Mouse (Mus musculus): Measurements from ENCODE around the gene Slc1a3.

Gene Slc1a3

GRCm38 (mm10) chr15:8710146-8711006 lies at the start of gene Slc1a3:
Gene Slc1a3 (minus strand): TSS chr15:8710764.
- DNase-seq, result peak; percentile 25

- DNase-seq, result no peak
Measured at GRCm38 (mm10) chr15:8759026-8759425, 48.5 kb upstream of the Slc1a3 start.

GRCm38 (mm10) chr15:8756441-8756840 lies 45.9 kb upstream of the Slc1a3 start:
- DNase-seq, result no peak

DNA sequence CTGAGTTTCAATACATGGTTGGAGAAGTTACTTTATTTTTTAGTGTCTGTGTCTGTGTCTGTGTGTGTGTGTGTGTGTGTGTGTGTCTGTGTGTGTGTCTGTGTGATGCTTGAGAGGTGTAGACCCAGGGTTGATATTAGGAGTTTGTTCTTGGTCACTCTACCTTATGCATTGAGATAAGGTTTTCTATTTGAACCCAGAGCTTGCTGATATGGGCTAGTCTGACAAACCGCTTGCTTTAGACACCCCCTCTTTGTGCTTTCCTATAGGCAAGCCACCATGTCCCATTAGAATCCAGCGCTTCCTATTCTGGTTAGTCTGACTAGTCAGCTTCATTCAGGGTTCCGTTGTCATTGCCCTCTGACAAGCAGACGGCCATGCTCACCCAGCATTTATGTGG lies 39.2 kb upstream of the Slc1a3 start:
- no peak for DNase-seq

- DNase-seq, result no peak
Measured at GRCm38 (mm10) chr15:8748771-8749170, 38.2 kb upstream of the Slc1a3 start.

DNA sequence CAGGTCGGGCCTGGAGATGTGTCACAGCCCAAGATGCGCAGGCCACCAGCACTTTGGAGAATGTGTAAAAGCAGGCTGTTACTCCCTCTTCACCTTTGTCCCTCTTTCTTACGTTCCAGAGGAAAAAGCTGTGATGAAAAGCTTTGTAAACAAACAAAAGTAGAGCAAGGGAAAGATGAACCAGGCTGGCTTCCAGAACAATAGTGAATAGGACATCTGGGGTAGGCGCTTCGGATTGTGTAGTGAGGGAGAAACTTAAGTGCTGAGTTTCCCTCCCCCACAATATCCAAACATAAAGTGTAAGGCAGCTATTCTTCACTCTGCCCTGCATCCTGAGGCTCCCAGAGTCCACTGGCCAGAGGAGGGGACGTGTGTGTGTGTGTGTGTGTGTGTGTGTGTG lies 31.0 kb upstream of the Slc1a3 start:
- no peak for DNase-seq

- DNase-seq, result no peak
Measured at GRCm38 (mm10) chr15:8740724-8741123, 30.2 kb upstream of the Slc1a3 start.

DNA sequence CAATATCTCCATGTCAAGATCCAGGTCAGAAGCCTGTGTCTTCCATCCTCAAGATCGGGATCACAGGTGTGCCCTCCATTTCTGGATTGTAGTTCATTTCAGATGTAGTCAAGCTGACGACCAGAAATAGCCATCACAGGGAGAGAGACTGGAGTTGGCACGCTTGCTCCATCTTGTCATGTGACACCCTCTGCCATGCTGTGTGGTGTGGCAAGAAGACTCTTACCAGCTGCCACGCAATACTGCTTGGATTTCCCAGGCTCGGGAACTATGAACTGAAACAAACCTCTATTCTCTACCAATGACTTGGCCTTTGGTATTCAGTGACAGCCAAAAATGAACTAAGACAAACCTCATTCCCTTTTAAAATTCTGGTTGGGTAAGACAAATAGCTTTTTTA lies 27.6 kb upstream of the Slc1a3 start:
- no peak for DNase-seq

DNA sequence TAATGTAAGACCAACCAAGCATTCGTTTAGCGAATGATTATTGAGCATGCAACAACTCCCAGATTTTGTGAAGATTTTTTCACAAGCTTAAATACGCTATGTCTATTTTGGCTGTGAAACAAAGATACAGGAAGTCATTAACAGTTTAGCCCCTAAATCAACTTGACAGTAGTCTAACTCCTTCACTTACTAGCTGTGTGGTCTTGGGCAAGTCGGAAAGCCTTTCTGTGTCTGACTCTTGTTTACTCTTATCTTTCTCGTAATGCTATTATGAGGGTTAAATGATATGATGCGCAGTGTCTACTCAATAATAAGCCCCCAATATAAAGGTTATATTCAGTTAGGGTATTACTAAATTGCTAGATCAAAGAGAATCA lies 23.8 kb upstream of the Slc1a3 start:
- DNase-seq, result no peak

DNA sequence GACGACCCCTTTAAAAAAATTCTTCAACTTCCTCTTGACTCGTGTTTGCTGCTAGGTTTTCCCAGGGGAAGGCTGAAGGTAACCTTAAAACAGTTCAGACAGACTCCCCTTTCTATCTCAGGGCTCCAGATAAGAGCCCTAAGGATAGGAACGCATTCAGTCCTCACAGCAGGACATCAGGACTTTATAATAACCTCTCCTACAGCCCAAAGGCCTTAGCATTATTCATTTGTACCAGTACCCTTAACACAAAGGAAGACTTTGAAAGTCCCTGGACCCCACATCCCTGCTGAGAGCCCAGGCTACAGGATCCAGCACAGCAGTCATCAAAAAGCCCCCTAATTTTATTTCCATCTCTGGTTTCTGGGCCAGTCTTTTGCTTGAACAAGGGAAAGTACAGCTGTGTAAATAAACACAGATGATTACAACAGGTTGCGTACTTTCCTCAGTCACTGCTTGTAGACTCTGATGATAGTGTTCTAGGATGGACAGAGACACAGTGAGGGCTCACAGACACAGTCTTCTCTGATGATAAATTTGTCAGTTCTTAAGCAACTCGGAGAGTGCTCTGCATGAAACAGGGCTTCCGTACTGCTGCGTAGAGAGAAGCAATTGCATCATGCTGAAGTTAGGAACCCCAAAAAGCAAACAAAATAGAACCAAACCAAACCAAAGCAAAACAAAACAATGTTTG lies 23.3 kb upstream of the Slc1a3 start:
- DNase-seq, result no peak

DNA sequence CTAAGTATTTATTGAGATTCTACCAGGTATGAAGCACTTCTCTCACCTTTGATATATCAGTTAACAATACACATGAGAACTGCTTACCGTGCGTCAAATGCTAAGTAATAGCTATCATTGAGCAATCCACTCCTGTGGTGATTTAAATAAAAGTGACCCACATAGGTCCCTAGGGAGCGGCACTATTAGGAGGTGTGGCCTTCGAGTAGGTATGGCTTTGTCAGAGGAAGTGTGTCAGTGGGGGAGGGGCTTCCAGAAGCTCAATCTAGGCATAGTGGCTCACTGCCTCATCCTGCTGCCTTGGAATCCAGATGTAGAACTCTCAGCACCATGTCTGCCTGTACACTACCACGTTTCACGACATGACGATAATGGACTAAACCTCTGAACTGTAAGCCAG lies 18.3 kb upstream of the Slc1a3 start:
- DNase-seq, result no peak

- DNase-seq, result no peak
Measured at GRCm38 (mm10) chr15:8722386-8723100, 12.0 kb upstream of the Slc1a3 start.

DNA sequence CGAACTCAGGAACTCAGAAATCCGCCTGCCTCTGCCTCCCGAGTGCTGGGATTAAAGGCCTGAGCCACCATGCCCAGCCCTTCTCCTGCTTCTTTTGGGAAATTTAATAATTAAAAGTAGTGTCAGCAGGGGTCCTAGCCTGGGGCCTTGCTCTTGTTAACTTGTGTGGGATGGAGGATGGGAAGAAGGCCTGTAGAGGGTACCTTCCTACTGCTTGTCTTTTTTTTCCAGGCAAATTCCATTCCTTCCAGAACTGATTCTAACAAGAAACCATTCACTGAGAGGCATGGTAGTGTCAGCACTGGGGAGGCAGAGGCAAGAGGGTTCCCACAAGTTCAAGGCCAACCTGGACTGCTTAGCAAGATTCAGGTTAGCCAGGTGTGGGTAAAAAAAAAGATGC lies 11.2 kb upstream of the Slc1a3 start:
- no peak for DNase-seq

- no peak for DNase-seq
Measured at GRCm38 (mm10) chr15:8721005-8721404, 10.4 kb upstream of the Slc1a3 start.

DNA sequence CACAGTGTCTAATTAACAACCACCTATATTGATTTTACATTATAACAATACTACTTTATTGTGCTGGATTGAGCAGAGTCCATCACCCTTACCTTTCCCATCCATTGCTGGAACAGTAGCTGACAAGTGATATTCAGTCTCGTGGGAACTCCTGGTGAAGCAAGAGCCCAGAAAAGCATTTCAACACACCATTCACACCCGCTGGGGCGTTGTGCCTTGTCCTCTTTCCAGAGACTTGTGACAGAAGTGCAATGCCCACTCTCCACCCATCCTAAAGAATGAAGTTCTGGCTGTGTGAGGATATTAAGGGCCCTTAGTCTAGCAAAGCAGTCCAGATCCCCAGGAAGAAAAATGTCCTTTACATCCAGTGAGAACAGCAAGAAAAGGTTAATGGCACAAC lies 7.9 kb upstream of the Slc1a3 start:
- no peak for DNase-seq

- no peak for DNase-seq
Measured at GRCm38 (mm10) chr15:8717021-8717571, 6.5 kb upstream of the Slc1a3 start.

- no peak for DNase-seq
Measured at GRCm38 (mm10) chr15:8716330-8716964, 5.9 kb upstream of the Slc1a3 start.

GRCm38 (mm10) chr15:8715666-8716065 lies 5.1 kb upstream of the Slc1a3 start:
- no peak for DNase-seq

DNA sequence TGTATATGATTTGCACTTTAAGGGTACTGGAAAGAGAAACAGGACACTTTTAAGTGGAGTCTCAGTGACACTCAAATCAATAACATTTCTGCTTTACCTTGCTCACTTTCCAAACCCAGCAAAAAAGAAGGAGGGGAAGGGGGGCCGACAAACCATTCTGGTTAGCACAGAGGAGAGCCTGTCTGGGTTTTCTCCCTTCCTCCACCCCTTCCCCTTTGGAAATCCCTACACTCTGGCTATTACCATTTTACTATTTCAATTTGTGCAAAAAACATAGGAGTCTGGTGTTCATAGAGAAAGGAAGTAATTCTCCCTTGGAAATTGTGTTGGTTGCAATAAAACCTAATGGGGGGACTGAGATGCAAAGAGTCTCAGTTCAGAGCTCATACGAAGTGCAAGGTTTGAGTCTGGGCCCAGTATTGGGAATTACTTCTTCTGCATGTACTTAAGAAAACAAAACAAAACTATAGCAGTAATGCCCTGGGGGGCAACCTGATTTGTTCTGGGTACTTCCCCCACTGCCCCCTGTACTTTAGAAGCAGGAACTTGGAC lies 1.9 kb upstream of the Slc1a3 start:
- DNase-seq, result no peak

GRCm38 (mm10) chr15:8711630-8712310 lies 1.2 kb upstream of the Slc1a3 start:
- no peak for DNase-seq

DNA sequence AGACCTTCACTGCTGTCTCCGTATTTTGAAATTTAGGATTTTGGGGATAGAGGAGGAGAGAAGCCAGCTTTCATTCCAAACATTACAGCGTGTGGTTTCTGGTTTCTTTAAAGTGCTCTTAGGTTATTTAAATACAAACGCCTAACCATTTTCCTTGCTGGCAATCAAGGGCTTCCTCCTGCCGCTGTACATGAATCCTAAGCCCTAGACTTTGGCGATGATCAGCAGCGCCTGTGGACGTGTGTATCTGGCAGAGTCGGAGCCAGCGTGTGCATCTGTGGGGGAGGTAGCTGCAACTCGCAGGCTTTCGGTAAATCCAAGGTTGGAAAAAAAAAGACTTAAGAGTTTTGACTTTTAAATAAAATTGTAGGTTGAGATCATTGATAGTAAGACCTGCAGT lies 986 bp downstream of the Slc1a3 start:
- no peak for DNase-seq

- DNase-seq, result no peak
Measured at GRCm38 (mm10) chr15:8706613-8707012, 4.0 kb downstream of the Slc1a3 start.

All from right cerebral cortex, adult 18-20 months (tissue).